Mouse (Mus musculus): ENCODE data around the gene Tpm3. TPM values are rescaled to one million over a fixed set of nuclear protein-coding genes. Genes with fewer than 3 reads are reported as not detected.

Gene Tpm3
- 523 and 535 TPM in 2 replicates for polyA plus RNA-seq (2014; fragmentation: Nextera tagmentation; extraction: Ambion mirVana)

- peaks cover 4% of the 10 kb centered on the region for H3K4me1 ChIP-seq (replicated peaks; ENCODE audit: control insufficient read depth, insufficient read depth, low read length)
- no peak within 1 kb of the TSS for H3K4me2 ChIP-seq (ENCODE audit: low read depth, low read length, severe bottlenecking)
- H3K4me3 ChIP-seq (ENCODE audit: low read depth, low read length) = no peak within 1 kb of the TSS
- H3K9ac ChIP-seq (ENCODE audit: low read length) = no peak within 1 kb of the TSS
- ATAC-seq (replicated peaks; ENCODE audit: low FRiP score) (no peak), DNase-seq (ENCODE audit: low spot score) (no peak)
- 71% methylated on average over 4 of the region's 4 CpGs for WGBS
- no peaks in the 10 kb centered on the region for H3K36me3 ChIP-seq (ENCODE audit: control insufficient read depth, insufficient read depth, low read length)
- no peaks in the 10 kb centered on the region for H3K9me3 ChIP-seq (ENCODE audit: control insufficient read depth, low read length)
- H3K27me3 ChIP-seq (ENCODE audit: control insufficient read depth, insufficient read depth, low read length) = no peaks in the 10 kb centered on the region
- H3K27ac ChIP-seq (ENCODE audit: low read depth, low read length) = no peak within 1 kb of the TSS
These were observed at the start of gene Tpm3 for GRCm38 (mm10) chr3:90072294-90072693. Tpm3 (plus strand) TSS chr3:90072649.

GRCm38 (mm10) chr3:90034653-90035052, 37.8 kb upstream of the Tpm3 start:
- peaks cover 10% of the 10 kb centered on the region; the same call in 1 of the 2 replicates for H3K36me3 ChIP-seq (ENCODE audit: control insufficient read depth, insufficient read depth, low read length)
- no peaks in the 10 kb centered on the region for H3K27me3 ChIP-seq (ENCODE audit: control insufficient read depth, insufficient read depth, low read length)
- H3K4me3 ChIP-seq (ENCODE audit: low read depth, low read length) = no peak overlapping the region
- 89% methylated on average over 2 of the region's 2 CpGs for WGBS
- no peaks in the 10 kb centered on the region for H3K4me1 ChIP-seq (replicated peaks; ENCODE audit: control insufficient read depth, insufficient read depth, low read length)
- no peak for DNase-seq (ENCODE audit: low spot score)
- no peak overlapping the region for H3K9ac ChIP-seq (ENCODE audit: low read length)
- ATAC-seq (replicated peaks; ENCODE audit: low FRiP score) = no peak
- H3K4me2 ChIP-seq (ENCODE audit: low read depth, low read length, severe bottlenecking) = no peak overlapping the region
- no peak overlapping the region for H3K27ac ChIP-seq (ENCODE audit: low read depth, low read length)
- no peaks in the 10 kb centered on the region for H3K9me3 ChIP-seq (ENCODE audit: control insufficient read depth, low read length)

- Histone ChIP-seq H3K27me3 (ENCODE audit: control insufficient read depth, insufficient read depth, low read length) (no peaks in the 10 kb centered on the region), H3K4me2 (ENCODE audit: low read depth, low read length, severe bottlenecking) (no peak overlapping the region), H3K27ac (ENCODE audit: low read depth, low read length) (no peak overlapping the region), H3K36me3 (ENCODE audit: control insufficient read depth, insufficient read depth, low read length) (peaks cover 10% of the 10 kb centered on the region; the same call in 1 of the 2 replicates), H3K9me3 (ENCODE audit: control insufficient read depth, low read length) (no peaks in the 10 kb centered on the region), H3K4me1 (replicated peaks; ENCODE audit: control insufficient read depth, insufficient read depth, low read length) (no peaks in the 10 kb centered on the region), H3K9ac (ENCODE audit: low read length) (no peak overlapping the region), H3K4me3 (ENCODE audit: low read depth, low read length) (no peak overlapping the region)
- 98% methylated on average over 1 of the region's 1 CpGs for WGBS
- DNase-seq (ENCODE audit: low spot score) (no peak), ATAC-seq (replicated peaks; ENCODE audit: low FRiP score) (no peak)
These were observed 36.2 kb upstream of the Tpm3 start for GRCm38 (mm10) chr3:90036263-90036662.

GRCm38 (mm10) chr3:90049691-90050090, 22.8 kb upstream of the Tpm3 start:
- Histone ChIP-seq H3K4me3 (ENCODE audit: low read depth, low read length) (no peak overlapping the region), H3K9me3 (ENCODE audit: control insufficient read depth, low read length) (no peaks in the 10 kb centered on the region), H3K4me1 (replicated peaks; ENCODE audit: control insufficient read depth, insufficient read depth, low read length) (peaks cover 3% of the 10 kb centered on the region; the same call in 1 of the 2 replicates), H3K9ac (ENCODE audit: low read length) (no peak overlapping the region), H3K27ac (ENCODE audit: low read depth, low read length) (no peak overlapping the region), H3K36me3 (ENCODE audit: control insufficient read depth, insufficient read depth, low read length) (0 out of 2 replicates have a peak, but pooled peaks cover 2% of the 10 kb centered on the region), H3K27me3 (ENCODE audit: control insufficient read depth, insufficient read depth, low read length) (no peaks in the 10 kb centered on the region), H3K4me2 (ENCODE audit: low read depth, low read length, severe bottlenecking) (no peak overlapping the region)
- WGBS = 76% methylated on average over 3 of the region's 3 CpGs
- DNase-seq (ENCODE audit: low spot score) = no peak
- ATAC-seq (replicated peaks; ENCODE audit: low FRiP score) = no peak

- Histone ChIP-seq H3K4me1 (replicated peaks; ENCODE audit: control insufficient read depth, insufficient read depth, low read length) (peaks cover 3% of the 10 kb centered on the region; the same call in 1 of the 2 replicates), H3K9ac (ENCODE audit: low read length) (peak within 1 kb of the TSS; percentile 93), H3K27me3 (ENCODE audit: control insufficient read depth, insufficient read depth, low read length) (no peaks in the 10 kb centered on the region), H3K4me2 (ENCODE audit: low read depth, low read length, severe bottlenecking) (peak within 1 kb of the TSS; percentile 76), H3K9me3 (ENCODE audit: control insufficient read depth, low read length) (no peaks in the 10 kb centered on the region), H3K27ac (ENCODE audit: low read depth, low read length) (peak within 1 kb of the TSS; percentile 87), H3K36me3 (ENCODE audit: control insufficient read depth, insufficient read depth, low read length) (no peaks in the 10 kb centered on the region; the same call in 1 of the 2 replicates), H3K4me3 (ENCODE audit: low read depth, low read length) (peak within 1 kb of the TSS; percentile 90)
- ATAC-seq (replicated peaks; ENCODE audit: low FRiP score) = peak; percentile 80
- DNase-seq (ENCODE audit: low spot score) = peak; percentile 86
- WGBS = under 1% methylated on average over 36 of the region's 43 CpGs
These were observed 20.8 kb upstream of the Tpm3 start, which contains the start of gene 4933434E20Rik for GRCm38 (mm10) chr3:90051441-90052350. 4933434E20Rik (plus strand) TSS chr3:90051636.

GRCm38 (mm10) chr3:90052351-90053241, 19.9 kb upstream of the Tpm3 start, which contains the start of gene Ubap2l:
Ubap2l (minus strand) TSS chr3:90052628.
- WGBS = under 1% methylated on average over 65 of the region's 81 CpGs

GRCm38 (mm10) chr3:90061549-90061948, 10.9 kb upstream of the Tpm3 start:
- H3K9ac ChIP-seq (ENCODE audit: low read length) = no peak overlapping the region
- H3K36me3 ChIP-seq (ENCODE audit: control insufficient read depth, insufficient read depth, low read length) = peaks cover 2% of the 10 kb centered on the region; the same call in 1 of the 2 replicates
- no peaks in the 10 kb centered on the region for H3K27me3 ChIP-seq (ENCODE audit: control insufficient read depth, insufficient read depth, low read length)
- no peak overlapping the region for H3K27ac ChIP-seq (ENCODE audit: low read depth, low read length)
- no peaks in the 10 kb centered on the region for H3K4me1 ChIP-seq (replicated peaks; ENCODE audit: control insufficient read depth, insufficient read depth, low read length)
- H3K9me3 ChIP-seq (ENCODE audit: control insufficient read depth, low read length) = no peaks in the 10 kb centered on the region
- no peak overlapping the region for H3K4me2 ChIP-seq (ENCODE audit: low read depth, low read length, severe bottlenecking)
- 94% methylated on average over 6 of the region's 6 CpGs for WGBS
- DNase-seq (ENCODE audit: low spot score) (no peak), ATAC-seq (replicated peaks; ENCODE audit: low FRiP score) (no peak)
- no peak overlapping the region for H3K4me3 ChIP-seq (ENCODE audit: low read depth, low read length)

More at GRCm38 (mm10) chr3:90052351-90053241, 19.9 kb upstream of the Tpm3 start, which contains the start of gene Ubap2l:
- H3K4me1 ChIP-seq (replicated peaks; ENCODE audit: control insufficient read depth, insufficient read depth, low read length) = peaks cover 3% of the 10 kb centered on the region; the same call in 1 of the 2 replicates
- peak within 1 kb of the TSS; percentile 76 for H3K4me2 ChIP-seq (ENCODE audit: low read depth, low read length, severe bottlenecking)
- peak within 1 kb of the TSS; percentile 89 for H3K27ac ChIP-seq (ENCODE audit: low read depth, low read length)
- DNase-seq (ENCODE audit: low spot score) (peak; percentile 100), ATAC-seq (replicated peaks; ENCODE audit: low FRiP score) (peak; percentile 95)
- peak within 1 kb of the TSS; percentile 93 for H3K9ac ChIP-seq (ENCODE audit: low read length)
- H3K4me3 ChIP-seq (ENCODE audit: low read depth, low read length) = peak within 1 kb of the TSS; percentile 90
- peaks cover 2% of the 10 kb centered on the region; the same call in 1 of the 2 replicates for H3K36me3 ChIP-seq (ENCODE audit: control insufficient read depth, insufficient read depth, low read length)
- no peaks in the 10 kb centered on the region for H3K9me3 ChIP-seq (ENCODE audit: control insufficient read depth, low read length)
- no peaks in the 10 kb centered on the region for H3K27me3 ChIP-seq (ENCODE audit: control insufficient read depth, insufficient read depth, low read length)

GRCm38 (mm10) chr3:90062539-90062938, 9.9 kb upstream of the Tpm3 start:
- no peak for DNase-seq (ENCODE audit: low spot score)
- Histone ChIP-seq H3K4me3 (ENCODE audit: low read depth, low read length) (no peak overlapping the region), H3K9ac (ENCODE audit: low read length) (no peak overlapping the region), H3K27ac (ENCODE audit: low read depth, low read length) (no peak overlapping the region), H3K36me3 (ENCODE audit: control insufficient read depth, insufficient read depth, low read length) (no peaks in the 10 kb centered on the region; the same call in 1 of the 2 replicates), H3K4me1 (replicated peaks; ENCODE audit: control insufficient read depth, insufficient read depth, low read length) (no peaks in the 10 kb centered on the region), H3K9me3 (ENCODE audit: control insufficient read depth, low read length) (no peaks in the 10 kb centered on the region), H3K4me2 (ENCODE audit: low read depth, low read length, severe bottlenecking) (no peak overlapping the region), H3K27me3 (ENCODE audit: control insufficient read depth, insufficient read depth, low read length) (no peaks in the 10 kb centered on the region)
- no peak for ATAC-seq (replicated peaks; ENCODE audit: low FRiP score)
- 68% methylated on average over 2 of the region's 2 CpGs for WGBS

Data from forebrain, embryonic 11.5 days (tissue).